Mouse (Mus musculus): ENCODE measurements at regions not wholly inside any gene's neighbourhood (a gene's known extent, or its start where the extent isn't known, plus 50 kb on each side); places are given as distances from the start of the nearest gene placed in this dataset.
"Not testable (repeated sequence)": the region's sequence is repeated elsewhere in the genome, so short reads cannot be mapped to it uniquely, and the experiment has no call there.

- WGBS: 81% methylated on average over 3 of the region's 3 CpGs
- H3K9ac ChIP-seq (ENCODE audit: low read depth, low read length): no peak overlapping the region
- peaks cover 3% of the 10 kb centered on the region; the same call in 1 of the 2 replicates for H3K36me3 ChIP-seq (ENCODE audit: control insufficient read depth, insufficient read depth, low read length)
- H3K4me2 ChIP-seq (replicated peaks; ENCODE audit: low read depth, low read length): no peak overlapping the region
- H3K9me3 ChIP-seq (ENCODE audit: control insufficient read depth, low read length): no peaks in the 10 kb centered on the region
- H3K27ac ChIP-seq (ENCODE audit: low read depth, low read length): no peak overlapping the region
- no peak for ATAC-seq (ENCODE audit: low FRiP score, low TSS enrichment)
- H3K4me1 ChIP-seq (ENCODE audit: control insufficient read depth, insufficient read depth, low read length): 0 out of 2 replicates have a peak, but pooled peaks cover 2% of the 10 kb centered on the region
- no peaks in the 10 kb centered on the region for H3K27me3 ChIP-seq (ENCODE audit: control insufficient read depth, insufficient read depth, low read length)
- H3K4me3 ChIP-seq (ENCODE audit: low read length): no peak overlapping the region
These were observed 120.6 kb upstream of the Mrps10 start for GRCm38 (mm10) chr17:47248053-47248452.

GRCm38 (mm10) chr17:47247516-47247915 lies 121.2 kb upstream of the Mrps10 start:
- H3K27ac ChIP-seq (ENCODE audit: low read depth, low read length): no peak overlapping the region
- no peak overlapping the region for H3K4me2 ChIP-seq (replicated peaks; ENCODE audit: low read depth, low read length)
- peaks cover 3% of the 10 kb centered on the region; the same call in 1 of the 2 replicates for H3K36me3 ChIP-seq (ENCODE audit: control insufficient read depth, insufficient read depth, low read length)
- 83% methylated on average over 5 of the region's 5 CpGs for WGBS
- H3K4me3 ChIP-seq (ENCODE audit: low read length): no peak overlapping the region
- H3K27me3 ChIP-seq (ENCODE audit: control insufficient read depth, insufficient read depth, low read length): no peaks in the 10 kb centered on the region
- no peak for ATAC-seq (ENCODE audit: low FRiP score, low TSS enrichment)
- peaks cover 7% of the 10 kb centered on the region; the same call in 1 of the 2 replicates for H3K4me1 ChIP-seq (ENCODE audit: control insufficient read depth, insufficient read depth, low read length)
- no peaks in the 10 kb centered on the region for H3K9me3 ChIP-seq (ENCODE audit: control insufficient read depth, low read length)
- no peak overlapping the region for H3K9ac ChIP-seq (ENCODE audit: low read depth, low read length)

GRCm38 (mm10) chr17:47246605-47247004 lies 122.1 kb upstream of the Mrps10 start:
- H3K27ac ChIP-seq (ENCODE audit: low read depth, low read length): no peak overlapping the region
- H3K4me1 ChIP-seq (ENCODE audit: control insufficient read depth, insufficient read depth, low read length): peaks cover 10% of the 10 kb centered on the region; the same call in 1 of the 2 replicates
- no peak overlapping the region for H3K4me2 ChIP-seq (replicated peaks; ENCODE audit: low read depth, low read length)
- 90% methylated on average over 8 of the region's 8 CpGs for WGBS
- no peaks in the 10 kb centered on the region for H3K9me3 ChIP-seq (ENCODE audit: control insufficient read depth, low read length)
- no peaks in the 10 kb centered on the region for H3K27me3 ChIP-seq (ENCODE audit: control insufficient read depth, insufficient read depth, low read length)
- H3K9ac ChIP-seq (ENCODE audit: low read depth, low read length): no peak overlapping the region
- peaks cover 3% of the 10 kb centered on the region; the same call in 1 of the 2 replicates for H3K36me3 ChIP-seq (ENCODE audit: control insufficient read depth, insufficient read depth, low read length)
- H3K4me3 ChIP-seq (ENCODE audit: low read length): no peak overlapping the region
- ATAC-seq (ENCODE audit: low FRiP score, low TSS enrichment): no peak

- ATAC-seq (ENCODE audit: low FRiP score, low TSS enrichment): no peak
- Histone ChIP-seq H3K27ac (ENCODE audit: low read depth, low read length) (no peak overlapping the region), H3K36me3 (ENCODE audit: control insufficient read depth, insufficient read depth, low read length) (no peaks in the 10 kb centered on the region), H3K9me3 (ENCODE audit: control insufficient read depth, low read length) (no peaks in the 10 kb centered on the region), H3K4me1 (ENCODE audit: control insufficient read depth, insufficient read depth, low read length) (peaks cover 10% of the 10 kb centered on the region; the same call in 1 of the 2 replicates), H3K4me2 (replicated peaks; ENCODE audit: low read depth, low read length) (no peak overlapping the region), H3K9ac (ENCODE audit: low read depth, low read length) (no peak overlapping the region), H3K4me3 (ENCODE audit: low read length) (no peak overlapping the region), H3K27me3 (ENCODE audit: control insufficient read depth, insufficient read depth, low read length) (no peaks in the 10 kb centered on the region)
- WGBS: 87% methylated on average over 9 of the region's 9 CpGs
These were observed 123.1 kb upstream of the Mrps10 start for GRCm38 (mm10) chr17:47245635-47246034.

- H3K9ac ChIP-seq (ENCODE audit: low read depth, low read length): no peak overlapping the region
- no peak for ATAC-seq (ENCODE audit: low FRiP score, low TSS enrichment)
- no peak overlapping the region for H3K4me2 ChIP-seq (replicated peaks; ENCODE audit: low read depth, low read length)
- no peaks in the 10 kb centered on the region for H3K9me3 ChIP-seq (ENCODE audit: control insufficient read depth, low read length)
- no peaks in the 10 kb centered on the region for H3K27me3 ChIP-seq (ENCODE audit: control insufficient read depth, insufficient read depth, low read length)
- H3K27ac ChIP-seq (ENCODE audit: low read depth, low read length): no peak overlapping the region
- peaks cover 14% of the 10 kb centered on the region; the same call in 1 of the 2 replicates for H3K36me3 ChIP-seq (ENCODE audit: control insufficient read depth, insufficient read depth, low read length)
- 92% methylated on average over 4 of the region's 4 CpGs for WGBS
- H3K4me3 ChIP-seq (ENCODE audit: low read length): no peak overlapping the region
- H3K4me1 ChIP-seq (ENCODE audit: control insufficient read depth, insufficient read depth, low read length): peaks cover 10% of the 10 kb centered on the region; the same call in 1 of the 2 replicates
These were observed 129.6 kb upstream of the Mrps10 start for GRCm38 (mm10) chr17:47239086-47239485.

- H3K9me3 ChIP-seq (ENCODE audit: control insufficient read depth, low read length); H3K4me2 ChIP-seq (replicated peaks; ENCODE audit: low read depth, low read length); H3K27me3 ChIP-seq (ENCODE audit: control insufficient read depth, insufficient read depth, low read length); H3K27ac ChIP-seq (ENCODE audit: low read depth, low read length); H3K4me3 ChIP-seq (ENCODE audit: low read length); ATAC-seq (ENCODE audit: low FRiP score, low TSS enrichment); H3K4me1 ChIP-seq (ENCODE audit: control insufficient read depth, insufficient read depth, low read length); H3K9ac ChIP-seq (ENCODE audit: low read depth, low read length): not testable (repeated sequence)
- WGBS: 97% methylated on average over 3 of the region's 3 CpGs
- peaks cover 14% of the 10 kb centered on the region; the same call in 1 of the 2 replicates for H3K36me3 ChIP-seq (ENCODE audit: control insufficient read depth, insufficient read depth, low read length)
These were observed 130.8 kb upstream of the Mrps10 start for GRCm38 (mm10) chr17:47237881-47238280.

- H3K4me2 ChIP-seq (replicated peaks; ENCODE audit: low read depth, low read length): no peak overlapping the region
- no peaks in the 10 kb centered on the region for H3K27me3 ChIP-seq (ENCODE audit: control insufficient read depth, insufficient read depth, low read length)
- no peak for ATAC-seq (ENCODE audit: low FRiP score, low TSS enrichment)
- no peaks in the 10 kb centered on the region for H3K4me1 ChIP-seq (ENCODE audit: control insufficient read depth, insufficient read depth, low read length)
- H3K36me3 ChIP-seq (ENCODE audit: control insufficient read depth, insufficient read depth, low read length): peaks cover 34% of the 10 kb centered on the region
- H3K9me3 ChIP-seq (ENCODE audit: control insufficient read depth, low read length): peaks cover 6% of the 10 kb centered on the region; the same call in 1 of the 2 replicates
- H3K9ac ChIP-seq (ENCODE audit: low read depth, low read length): no peak overlapping the region
- H3K4me3 ChIP-seq (ENCODE audit: low read length): no peak overlapping the region
- 60% methylated on average over 11 of the region's 11 CpGs for WGBS
- H3K27ac ChIP-seq (ENCODE audit: low read depth, low read length): no peak overlapping the region
These were observed 134.3 kb upstream of the Mrps10 start for GRCm38 (mm10) chr17:47234343-47234742.

GRCm38 (mm10) chr17:47233003-47233678 lies 135.5 kb upstream of the Mrps10 start:
- WGBS: 29% methylated on average over 8 of the region's 8 CpGs
- no peak for ATAC-seq (ENCODE audit: low FRiP score, low TSS enrichment)
- Histone ChIP-seq H3K27ac (ENCODE audit: low read depth, low read length) (no peak overlapping the region), H3K4me2 (replicated peaks; ENCODE audit: low read depth, low read length) (no peak overlapping the region), H3K4me3 (ENCODE audit: low read length) (no peak overlapping the region), H3K9me3 (ENCODE audit: control insufficient read depth, low read length) (peaks cover 6% of the 10 kb centered on the region; the same call in 1 of the 2 replicates), H3K36me3 (ENCODE audit: control insufficient read depth, insufficient read depth, low read length) (peaks cover 34% of the 10 kb centered on the region), H3K4me1 (ENCODE audit: control insufficient read depth, insufficient read depth, low read length) (no peaks in the 10 kb centered on the region), H3K9ac (ENCODE audit: low read depth, low read length) (no peak overlapping the region), H3K27me3 (ENCODE audit: control insufficient read depth, insufficient read depth, low read length) (no peaks in the 10 kb centered on the region)

- Histone ChIP-seq H3K4me3 (ENCODE audit: low read length) (no peak overlapping the region), H3K4me1 (ENCODE audit: control insufficient read depth, insufficient read depth, low read length) (peaks cover 8% of the 10 kb centered on the region), H3K9me3 (ENCODE audit: control insufficient read depth, low read length) (peaks cover 6% of the 10 kb centered on the region; the same call in 1 of the 2 replicates), H3K27ac (ENCODE audit: low read depth, low read length) (no peak overlapping the region), H3K36me3 (ENCODE audit: control insufficient read depth, insufficient read depth, low read length) (peaks cover 24% of the 10 kb centered on the region), H3K27me3 (ENCODE audit: control insufficient read depth, insufficient read depth, low read length) (no peaks in the 10 kb centered on the region), H3K9ac (ENCODE audit: low read depth, low read length) (no peak overlapping the region), H3K4me2 (replicated peaks; ENCODE audit: low read depth, low read length) (no peak overlapping the region)
- WGBS: 93% methylated on average over 9 of the region's 10 CpGs
- no peak for ATAC-seq (ENCODE audit: low FRiP score, low TSS enrichment)
These were observed 138.0 kb upstream of the Mrps10 start for GRCm38 (mm10) chr17:47230715-47231114.

All from kidney, embryonic 14.5 days (tissue).